Mouse (Mus musculus) liver, adult 2 months (tissue): ENCODE results near the gene Stn1.

ENCODE experiments used
- CTCF ChIP-seq: fragments of 200-500 bp; IDR thresholded peaks from 2 replicates; pipeline ENCODE4 v1.5.1; 2011; ENCODE audit warnings: low read depth, low read length, control low read depth
- POLR2A ChIP-seq: fragments of 200-500 bp; IDR thresholded peaks from 2 replicates; pipeline ENCODE4 v1.6.1; 2011; ENCODE audit warnings: low read length, control low read depth; ENCODE audit not compliant: insufficient read depth; ENCODE audit errors: extremely low read depth

DNA sequence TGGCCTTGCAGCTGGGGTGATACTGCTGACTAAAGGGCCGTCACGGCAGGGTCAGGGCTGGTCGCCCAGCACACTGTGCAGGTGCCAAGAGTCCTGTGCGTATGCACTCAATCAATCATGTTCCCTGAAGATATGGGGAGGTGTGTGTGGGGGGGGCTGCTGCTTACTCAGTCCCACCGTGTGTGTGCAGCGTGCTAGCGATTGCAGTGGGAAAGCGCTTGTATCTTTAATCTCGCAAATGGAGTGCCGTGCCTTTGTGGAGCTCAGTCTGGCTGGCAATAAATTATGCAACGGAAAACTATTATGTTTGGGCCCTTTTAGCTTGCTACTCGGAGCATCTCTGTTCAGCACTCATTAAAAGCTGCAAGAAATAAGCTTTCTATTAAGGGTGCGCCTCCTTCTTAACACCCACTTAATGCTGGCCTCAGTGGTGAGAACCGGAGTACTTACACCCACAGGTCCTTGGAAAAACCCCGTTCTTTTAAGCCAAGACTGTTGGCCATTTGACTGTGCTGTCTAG, 64.4 kb downstream of the Stn1 start:
- TF ChIP-seq POLR2A = no peak
- TF ChIP-seq CTCF = no peak
